In the genomic region with DNA sequence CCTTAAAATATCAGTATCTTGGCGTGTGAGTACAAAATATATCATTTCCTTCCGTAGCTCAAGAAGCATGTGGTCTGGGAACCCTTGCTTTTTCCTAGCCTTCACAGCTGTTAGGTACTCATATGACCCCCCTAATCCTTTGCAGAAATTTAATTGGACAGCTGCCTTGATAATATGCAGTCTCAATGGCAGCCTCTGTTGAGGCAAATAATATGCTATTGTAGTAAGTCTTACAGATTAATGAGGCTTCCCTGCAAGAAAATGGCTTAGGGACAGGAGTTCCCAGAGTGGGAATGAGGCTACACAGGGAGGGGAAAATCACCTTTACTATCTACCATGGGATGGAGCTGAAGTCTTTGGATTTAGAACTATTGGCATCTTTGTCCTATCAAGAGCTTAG, we compare ENCODE assay signal across 13 mouse cellular contexts. TPM values are rescaled to one million over a fixed set of nuclear protein-coding genes. Genes with fewer than 3 reads are reported as not detected.
A peak's percentile ranks its signal among the peaks of the same experiment; 100 is the strongest.
DNase-seq lines count a peak whose midpoint lies in the region; ATAC-seq and TF ChIP-seq lines count a peak whose summit lies in the region.
"Had no signal": no experiment of that assay in that cellular context is flagged by ENCODE, and none has a peak within 500 bp of the region (broad histone marks: within the 10 kb centered on the region; RNA-seq: fewer than 3 reads in every experiment).

No protein-coding gene starts in this region.

- H3K27me3 ChIP-seq in hindbrain, embryonic 12.5 days = no peaks in the 10 kb centered on the region
- H3K27me3 ChIP-seq in hindbrain, embryonic 10.5 days (ENCODE audit: insufficient read depth, poor library complexity, severe bottlenecking) = no peaks in the 10 kb centered on the region
- no peaks in the 10 kb centered on the region for H3K27me3 ChIP-seq in embryonic facial prominence, embryonic 14.5 days (replicated peaks; ENCODE audit: control insufficient read depth, insufficient read depth, low read length)
- no peaks in the 10 kb centered on the region for H3K27me3 ChIP-seq in hindbrain, embryonic 13.5 days
- no peaks in the 10 kb centered on the region for H3K27me3 ChIP-seq in neural tube, embryonic 13.5 days
- H3K27me3 ChIP-seq: liver, embryonic 15.5 days; megakaryocyte, embryonic 14.5 days had no signal

- H3K27ac ChIP-seq in hindbrain, embryonic 12.5 days = peak overlapping the region; percentile 23; the same call in 1 of the 2 replicates
- H3K27ac ChIP-seq in hindbrain, embryonic 10.5 days = no peak overlapping the region
- H3K27ac ChIP-seq in embryonic facial prominence, embryonic 14.5 days (replicated peaks; ENCODE audit: low read depth, low read length) = peak overlapping the region; percentile 76
- 0 out of 2 replicates have a peak overlapping the region, but pooled peaks have one; percentile 6 for H3K27ac ChIP-seq in hindbrain, embryonic 13.5 days
- H3K27ac ChIP-seq in neural tube, embryonic 13.5 days (replicated peaks) = 0 out of 2 replicates have a peak overlapping the region, but pooled peaks have one; percentile 5
- no peak overlapping the region for H3K27ac ChIP-seq in gastrocnemius, adult 2 months
- H3K27ac ChIP-seq: liver, embryonic 15.5 days had no signal

- TF ChIP-seq CTCF in gastrocnemius, adult 2 months (IDR thresholded peaks at IDR 0.05) = no peak

- intact Hi-C loops in gastrocnemius, adult 2 months (cut with DNase I) = no loop called here

- ATAC-seq in hindbrain, embryonic 12.5 days (ENCODE audit: low FRiP score) = peak; percentile 66; the same call in 1 of the 2 replicates
- peak; percentile 85 for ATAC-seq in embryonic facial prominence, embryonic 14.5 days (ENCODE audit: low read depth)
- ATAC-seq in hindbrain, embryonic 13.5 days (ENCODE audit: low FRiP score) = no peak
- peak; percentile 56 for ATAC-seq in neural tube, embryonic 13.5 days (ENCODE audit: low read depth)
- ATAC-seq in cerebellum, adult (ENCODE audit: insufficient number of reproducible peaks, low FRiP score, low TSS enrichment) = no peak
- ATAC-seq: CD4-positive, CD25-positive, alpha-beta regulatory T cell, adult 4 months had no signal

- H3K4me3 ChIP-seq in hindbrain, embryonic 12.5 days = no peak overlapping the region
- H3K4me3 ChIP-seq in hindbrain, embryonic 10.5 days = no peak overlapping the region
- H3K4me3 ChIP-seq in embryonic facial prominence, embryonic 14.5 days (ENCODE audit: low read depth, low read length) = no peak overlapping the region
- no peak overlapping the region for H3K4me3 ChIP-seq in hindbrain, embryonic 13.5 days
- H3K4me3 ChIP-seq in neural tube, embryonic 13.5 days = no peak overlapping the region
- no peak overlapping the region for H3K4me3 ChIP-seq in gastrocnemius, adult 2 months
- H3K4me3 ChIP-seq: liver, embryonic 15.5 days; megakaryocyte, embryonic 14.5 days had no signal

- no peak for DNase-seq in hindbrain, embryonic 10.5 days (ENCODE audit: low spot score)
- peak; percentile 91 for DNase-seq in embryonic facial prominence, embryonic 14.5 days (ENCODE audit: low spot score)
- DNase-seq in kidney, adult 8-10 months = no peak
- DNase-seq in gastrocnemius, adult 2 months = no peak
- DNase-seq: cerebellum, postnatal 25 days; heart, postnatal 36 days had no signal

- peaks cover 11% of the 10 kb centered on the region for H3K4me1 ChIP-seq in hindbrain, embryonic 12.5 days
- peaks cover 6% of the 10 kb centered on the region; the same call in 1 of the 2 replicates for H3K4me1 ChIP-seq in hindbrain, embryonic 10.5 days (replicated peaks)
- H3K4me1 ChIP-seq in embryonic facial prominence, embryonic 14.5 days (ENCODE audit: control insufficient read depth, insufficient read depth, low read length) = peaks cover 18% of the 10 kb centered on the region
- H3K4me1 ChIP-seq in hindbrain, embryonic 13.5 days (replicated peaks) = peaks cover 14% of the 10 kb centered on the region
- peaks cover 21% of the 10 kb centered on the region for H3K4me1 ChIP-seq in neural tube, embryonic 13.5 days (replicated peaks)
- H3K4me1 ChIP-seq: liver, embryonic 15.5 days; megakaryocyte, embryonic 14.5 days had no signal

- WGBS in hindbrain, embryonic 12.5 days = 49% methylated on average over 2 of the region's 2 CpGs
- 76% methylated on average over 2 of the region's 2 CpGs for WGBS in hindbrain, embryonic 10.5 days
- WGBS in embryonic facial prominence, embryonic 14.5 days = 42% methylated on average over 2 of the region's 2 CpGs
- WGBS in hindbrain, embryonic 13.5 days = 44% methylated on average over 2 of the region's 2 CpGs
- 47% methylated on average over 2 of the region's 2 CpGs for WGBS in neural tube, embryonic 13.5 days

- no peaks in the 10 kb centered on the region for H3K36me3 ChIP-seq in hindbrain, embryonic 12.5 days
- no peaks in the 10 kb centered on the region for H3K36me3 ChIP-seq in hindbrain, embryonic 10.5 days
- no peaks in the 10 kb centered on the region for H3K36me3 ChIP-seq in embryonic facial prominence, embryonic 14.5 days (ENCODE audit: control insufficient read depth, insufficient read depth, low read length)
- no peaks in the 10 kb centered on the region for H3K36me3 ChIP-seq in hindbrain, embryonic 13.5 days
- no peaks in the 10 kb centered on the region for H3K36me3 ChIP-seq in neural tube, embryonic 13.5 days
- H3K36me3 ChIP-seq: liver, embryonic 15.5 days had no signal

- no peak overlapping the region for H3K4me2 ChIP-seq in hindbrain, embryonic 12.5 days (replicated peaks)
- H3K4me2 ChIP-seq in embryonic facial prominence, embryonic 14.5 days (ENCODE audit: low read depth, low read length) = 0 out of 2 replicates have a peak overlapping the region, but pooled peaks have one; percentile 1
- no peak overlapping the region for H3K4me2 ChIP-seq in hindbrain, embryonic 13.5 days
- no peak overlapping the region for H3K4me2 ChIP-seq in neural tube, embryonic 13.5 days
- H3K4me2 ChIP-seq: liver, embryonic 15.5 days had no signal

- no peak overlapping the region for H3K9ac ChIP-seq in hindbrain, embryonic 12.5 days
- H3K9ac ChIP-seq in embryonic facial prominence, embryonic 14.5 days (ENCODE audit: low read depth, low read length) = no peak overlapping the region
- H3K9ac ChIP-seq in hindbrain, embryonic 13.5 days = no peak overlapping the region
- no peak overlapping the region for H3K9ac ChIP-seq in neural tube, embryonic 13.5 days
- H3K9ac ChIP-seq: liver, embryonic 15.5 days had no signal

- H3K9me3 ChIP-seq in hindbrain, embryonic 12.5 days (replicated peaks) = no peaks in the 10 kb centered on the region
- H3K9me3 ChIP-seq in hindbrain, embryonic 10.5 days = no peaks in the 10 kb centered on the region
- H3K9me3 ChIP-seq in embryonic facial prominence, embryonic 14.5 days (ENCODE audit: control insufficient read depth, low read length) = peaks cover 5% of the 10 kb centered on the region; the same call in 1 of the 2 replicates
- H3K9me3 ChIP-seq in hindbrain, embryonic 13.5 days = no peaks in the 10 kb centered on the region
- no peaks in the 10 kb centered on the region for H3K9me3 ChIP-seq in neural tube, embryonic 13.5 days
- H3K9me3 ChIP-seq: liver, embryonic 15.5 days had no signal

RNA-seq across cellular contexts. Expression of gene Phldb2, which starts 16.9 kb away (rescaled TPM):
- 34.5 and 43.7 TPM in 2 replicates for polyA plus RNA-seq in hindbrain, embryonic 12.5 days (2016; fragmentation: Nextera tagmentation; extraction: Ambion mirVana)
- polyA plus RNA-seq in hindbrain, embryonic 10.5 days (2016; fragmentation: Nextera tagmentation; extraction: Ambion mirVana) = 25.7 and 33.2 TPM in 2 replicates
- 40.2 and 47.9 TPM in 2 replicates for polyA plus RNA-seq in embryonic facial prominence, embryonic 14.5 days (2014; fragmentation: Nextera tagmentation; extraction: Ambion mirVana)
- 12.5 and 13.3 TPM in 2 replicates for polyA plus RNA-seq in hindbrain, embryonic 13.5 days (2015; fragmentation: Nextera tagmentation; extraction: Ambion mirVana)
- polyA plus RNA-seq in neural tube, embryonic 13.5 days (2015; fragmentation: Nextera tagmentation; extraction: Ambion mirVana) = 14.6 and 16.1 TPM in 2 replicates
- 1 to 10 TPM; 5.2 to 6.8 TPM for total RNA-seq in gastrocnemius, adult 2 months (2021)

Comparison
In these comparisons a context has a peak if more than half of its experiments do, and no peak if none do; other contexts are left out.
1. ATAC-seq: peak in hindbrain, embryonic 12.5 days (single experiment), embryonic facial prominence, embryonic 14.5 days (single experiment) and neural tube, embryonic 13.5 days (single experiment); none in hindbrain, embryonic 13.5 days (single experiment) and cerebellum, adult (single experiment).
2. H3K27ac ChIP-seq: peak in hindbrain, embryonic 12.5 days (single experiment), embryonic facial prominence, embryonic 14.5 days (single experiment), hindbrain, embryonic 13.5 days (single experiment) and neural tube, embryonic 13.5 days (single experiment); none in hindbrain, embryonic 10.5 days (single experiment) and gastrocnemius, adult 2 months (single experiment).